ENCODE assay signal across 22 mouse cellular contexts in the genomic region with DNA sequence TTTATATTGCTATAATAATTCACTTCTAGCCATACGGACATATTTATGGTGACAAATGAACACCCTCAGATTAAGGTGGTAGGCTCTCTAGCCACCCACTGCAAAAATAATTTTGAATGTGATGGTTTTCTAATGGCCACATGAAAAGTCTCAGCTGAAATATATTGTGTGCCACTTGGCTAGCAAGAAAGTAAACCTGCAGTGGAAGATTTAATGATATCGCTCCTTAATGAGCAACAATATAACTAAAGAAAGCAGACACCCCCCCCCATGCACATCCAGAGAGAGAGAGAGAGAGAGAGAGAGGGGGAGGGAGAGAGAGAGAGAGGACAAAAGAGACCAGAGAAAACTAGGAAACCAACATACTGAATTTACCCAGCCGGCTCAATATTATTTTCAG. TPM values are rescaled to one million over a fixed set of nuclear protein-coding genes. Genes with fewer than 3 reads are reported as not detected.
DNase-seq lines count a peak whose midpoint lies in the region; ATAC-seq and TF ChIP-seq lines count a peak whose summit lies in the region.
"Had no signal": no experiment of that assay in that cellular context is flagged by ENCODE, and none has a peak within 500 bp of the region (broad histone marks: within the 10 kb centered on the region; RNA-seq: fewer than 3 reads in every experiment).

No protein-coding gene starts in this region.

- peak overlapping the region; percentile 66 for H3K4me3 ChIP-seq in hindbrain, embryonic 10.5 days
- no peak overlapping the region for H3K4me3 ChIP-seq in hindbrain, postnatal 0 days (ENCODE audit: low read length)
- no peak overlapping the region for H3K4me3 ChIP-seq in neural tube, embryonic 11.5 days (ENCODE audit: low read depth, low read length)
- no peak overlapping the region for H3K4me3 ChIP-seq in neural tube, embryonic 15.5 days (replicated peaks)
- 0 out of 2 replicates have a peak overlapping the region, but pooled peaks have one; percentile 47 for H3K4me3 ChIP-seq in hindbrain, embryonic 12.5 days
- H3K4me3 ChIP-seq: embryonic facial prominence, embryonic 15.5 days; erythroblast, embryonic 14.5 days; forebrain, embryonic 10.5 days; heart, embryonic 13.5 days had no signal

- no peak for DNase-seq in hindbrain, embryonic 10.5 days (ENCODE audit: low spot score)
- no peak for DNase-seq in hindbrain, postnatal 0 days (ENCODE audit: low spot score)
- DNase-seq in neural tube, embryonic 11.5 days (ENCODE audit: low spot score) = no peak
- no peak for DNase-seq in adrenal gland, postnatal 14 days
- DNase-seq in right cerebral cortex, adult 18-20 months = no peak
- DNase-seq: adrenal gland, postnatal 10 days; cerebellum, adult 11-12 months; cerebellum, adult 9-10 months; cerebellum, postnatal 25 days; gastrocnemius, postnatal 36 days; heart, postnatal 36 days had no signal

- H3K9ac ChIP-seq in hindbrain, postnatal 0 days (replicated peaks; ENCODE audit: low read length) = no peak overlapping the region
- no peak overlapping the region for H3K9ac ChIP-seq in neural tube, embryonic 11.5 days (ENCODE audit: low read length)
- H3K9ac ChIP-seq in neural tube, embryonic 15.5 days (replicated peaks) = no peak overlapping the region
- no peak overlapping the region for H3K9ac ChIP-seq in hindbrain, embryonic 12.5 days
- H3K9ac ChIP-seq: embryonic facial prominence, embryonic 15.5 days; heart, embryonic 13.5 days had no signal

- TF ChIP-seq CTCF in hindbrain, postnatal 0 days (IDR thresholded peaks at IDR 0.05; ENCODE audit: low read depth) = no peak

- 9% methylated on average over 3 of the region's 3 CpGs for WGBS in hindbrain, embryonic 10.5 days
- 10% methylated on average over 3 of the region's 3 CpGs for WGBS in hindbrain, postnatal 0 days
- WGBS in neural tube, embryonic 11.5 days = 4% methylated on average over 3 of the region's 3 CpGs
- 7% methylated on average over 3 of the region's 3 CpGs for WGBS in neural tube, embryonic 15.5 days
- WGBS in hindbrain, embryonic 12.5 days = 5% methylated on average over 3 of the region's 3 CpGs

- peak overlapping the region; percentile 31; the same call in 1 of the 2 replicates for H3K27ac ChIP-seq in hindbrain, embryonic 10.5 days
- no peak overlapping the region for H3K27ac ChIP-seq in hindbrain, postnatal 0 days
- H3K27ac ChIP-seq in neural tube, embryonic 11.5 days (ENCODE audit: low read depth, low read length) = no peak overlapping the region
- no peak overlapping the region for H3K27ac ChIP-seq in neural tube, embryonic 15.5 days (replicated peaks)
- no peak overlapping the region for H3K27ac ChIP-seq in hindbrain, embryonic 12.5 days
- H3K27ac ChIP-seq: embryonic facial prominence, embryonic 15.5 days; forebrain, embryonic 10.5 days; heart, embryonic 13.5 days had no signal

- H3K9me3 ChIP-seq in hindbrain, embryonic 10.5 days = 0 out of 2 replicates have a peak, but pooled peaks cover 3% of the 10 kb centered on the region
- no peaks in the 10 kb centered on the region for H3K9me3 ChIP-seq in hindbrain, postnatal 0 days (ENCODE audit: low read length)
- H3K9me3 ChIP-seq in neural tube, embryonic 11.5 days (ENCODE audit: control insufficient read depth, low read length) = no peaks in the 10 kb centered on the region
- H3K9me3 ChIP-seq in neural tube, embryonic 15.5 days (replicated peaks) = no peaks in the 10 kb centered on the region
- H3K9me3 ChIP-seq in hindbrain, embryonic 12.5 days (replicated peaks) = no peaks in the 10 kb centered on the region
- H3K9me3 ChIP-seq: embryonic facial prominence, embryonic 15.5 days; forebrain, embryonic 10.5 days; heart, embryonic 13.5 days had no signal

- no peak overlapping the region for H3K4me2 ChIP-seq in hindbrain, postnatal 0 days (ENCODE audit: low read depth, low read length)
- peak overlapping the region; percentile 2; the same call in 1 of the 2 replicates for H3K4me2 ChIP-seq in neural tube, embryonic 11.5 days (ENCODE audit: low read depth)
- H3K4me2 ChIP-seq in neural tube, embryonic 15.5 days = no peak overlapping the region
- H3K4me2 ChIP-seq in hindbrain, embryonic 12.5 days (replicated peaks) = peak overlapping the region; percentile 12; the same call in 1 of the 2 replicates
- H3K4me2 ChIP-seq: embryonic facial prominence, embryonic 15.5 days; heart, embryonic 13.5 days had no signal

- ATAC-seq in hindbrain, postnatal 0 days = no peak
- no peak for ATAC-seq in neural tube, embryonic 11.5 days (ENCODE audit: insufficient read depth, low FRiP score, low TSS enrichment)
- no peak for ATAC-seq in neural tube, embryonic 15.5 days (ENCODE audit: low FRiP score)
- ATAC-seq in hindbrain, embryonic 12.5 days (ENCODE audit: low FRiP score) = no peak
- ATAC-seq: forebrain, embryonic 14.5 days had no signal

- H3K27me3 ChIP-seq in hindbrain, embryonic 10.5 days (ENCODE audit: insufficient read depth, poor library complexity, severe bottlenecking) = peaks cover 100% of the 10 kb centered on the region
- H3K27me3 ChIP-seq in hindbrain, postnatal 0 days (ENCODE audit: insufficient read depth, low read length) = peaks cover 63% of the 10 kb centered on the region
- H3K27me3 ChIP-seq in neural tube, embryonic 11.5 days (ENCODE audit: control insufficient read depth, insufficient read depth, low read length) = peaks cover 96% of the 10 kb centered on the region
- peaks cover 75% of the 10 kb centered on the region for H3K27me3 ChIP-seq in neural tube, embryonic 15.5 days (replicated peaks)
- peaks cover 84% of the 10 kb centered on the region for H3K27me3 ChIP-seq in hindbrain, embryonic 12.5 days

- H3K4me1 ChIP-seq in hindbrain, embryonic 10.5 days (replicated peaks) = peaks cover 48% of the 10 kb centered on the region
- no peaks in the 10 kb centered on the region for H3K4me1 ChIP-seq in hindbrain, postnatal 0 days (ENCODE audit: insufficient read depth, low read length)
- peaks cover 16% of the 10 kb centered on the region for H3K4me1 ChIP-seq in neural tube, embryonic 11.5 days (ENCODE audit: control insufficient read depth, insufficient read depth, low read length)
- H3K4me1 ChIP-seq in neural tube, embryonic 15.5 days = peaks cover 23% of the 10 kb centered on the region
- H3K4me1 ChIP-seq in hindbrain, embryonic 12.5 days = peaks cover 24% of the 10 kb centered on the region

- H3K36me3 ChIP-seq in hindbrain, embryonic 10.5 days = peaks cover 9% of the 10 kb centered on the region; the same call in 1 of the 2 replicates
- no peaks in the 10 kb centered on the region for H3K36me3 ChIP-seq in hindbrain, postnatal 0 days (ENCODE audit: insufficient read depth, low read length)
- no peaks in the 10 kb centered on the region for H3K36me3 ChIP-seq in neural tube, embryonic 11.5 days (ENCODE audit: control insufficient read depth, insufficient read depth, low read length)
- H3K36me3 ChIP-seq in neural tube, embryonic 15.5 days = no peaks in the 10 kb centered on the region
- H3K36me3 ChIP-seq in hindbrain, embryonic 12.5 days = no peaks in the 10 kb centered on the region
- H3K36me3 ChIP-seq: embryonic facial prominence, embryonic 15.5 days; forebrain, embryonic 10.5 days; heart, embryonic 13.5 days had no signal

RNA-seq across cellular contexts. Expression of gene Nkx6-1, which starts 4.1 kb away (rescaled TPM):
- polyA plus RNA-seq in hindbrain, embryonic 10.5 days (2016; fragmentation: Nextera tagmentation; extraction: Ambion mirVana) = 8.1 and 9.8 TPM in 2 replicates
- 2.4 and 2.6 TPM in 2 replicates for total RNA-seq in hindbrain, postnatal 0 days (2014; rRNA removed)
- 4.3 TPM in 2 replicates for polyA plus RNA-seq in hindbrain, postnatal 0 days (2015; fragmentation: Nextera tagmentation; extraction: Ambion mirVana)
- polyA plus RNA-seq in neural tube, embryonic 11.5 days (2014; fragmentation: Nextera tagmentation; extraction: Ambion mirVana) = 7.4 and 7.5 TPM in 2 replicates
- polyA plus RNA-seq in neural tube, embryonic 15.5 days (2015; fragmentation: Nextera tagmentation; extraction: Ambion mirVana) = 5.3 and 6.7 TPM in 2 replicates
- 18.4 and 18.9 TPM in 2 replicates for polyA plus RNA-seq in hindbrain, embryonic 12.5 days (2016; fragmentation: Nextera tagmentation; extraction: Ambion mirVana)
- 0.15 TPM in 1 of 2 replicates, not detected in the other for total RNA-seq in adrenal gland, postnatal 14 days (2021)
- total RNA-seq: gastrocnemius, adult 8-10 months; gastrocnemius, postnatal 36 days; MEL had no signal
- polyA plus RNA-seq: C2C12; embryonic facial prominence, embryonic 15.5 days; erythroblast, embryonic 14.5 days; heart, postnatal 0 days had no signal

Comparison
In these comparisons a context has a peak if more than half of its experiments do, and no peak if none do; other contexts are left out.
1. H3K4me3 ChIP-seq: peak in hindbrain, embryonic 10.5 days (single experiment) and hindbrain, embryonic 12.5 days (single experiment); none in hindbrain, postnatal 0 days (single experiment), neural tube, embryonic 11.5 days (single experiment) and neural tube, embryonic 15.5 days (single experiment).
2. H3K4me2 ChIP-seq: peak in neural tube, embryonic 11.5 days (single experiment) and hindbrain, embryonic 12.5 days (single experiment); none in hindbrain, postnatal 0 days (single experiment) and neural tube, embryonic 15.5 days (single experiment).